Mouse (Mus musculus): ENCODE measurements around the gene Zfp385a. TPM values are rescaled to one million over a fixed set of nuclear protein-coding genes. Genes with fewer than 3 reads are reported as not detected.
A peak's percentile ranks its signal among the peaks of the same experiment; 100 is the strongest.

Gene Zfp385a
- polyA plus RNA-seq, 1 experiment from 2014 or later: 19.2 TPM

- DNase-seq (ENCODE audit: low spot score): no peak
- peaks cover 13% of the 10 kb centered on the region; the same call in 1 of the 2 replicates for H3K36me3 ChIP-seq (ENCODE audit: control insufficient read depth, insufficient read depth, low read length)
- no peak overlapping the region for H3K9ac ChIP-seq (ENCODE audit: low read length)
- 92% methylated on average over 4 of the region's 4 CpGs for WGBS
- no peak overlapping the region for H3K4me3 ChIP-seq (ENCODE audit: low read depth, low read length)
- peaks cover 59% of the 10 kb centered on the region for H3K4me1 ChIP-seq (ENCODE audit: control insufficient read depth, insufficient read depth, low read length)
- no peaks in the 10 kb centered on the region for H3K9me3 ChIP-seq (ENCODE audit: control insufficient read depth, low read length)
- H3K27me3 ChIP-seq (ENCODE audit: control insufficient read depth, insufficient read depth, low read length): no peaks in the 10 kb centered on the region
- ATAC-seq (ENCODE audit: insufficient number of reproducible peaks, low FRiP score, low TSS enrichment, low read depth): no peak
- no peak overlapping the region for H3K27ac ChIP-seq (replicated peaks; ENCODE audit: low read depth, low read length)
- H3K4me2 ChIP-seq (ENCODE audit: low read depth, severe bottlenecking): no peak overlapping the region
Observed at GRCm38 (mm10) chr15:103292673-103293345, 47.1 kb downstream of the Zfp385a start.

GRCm38 (mm10) chr15:103290843-103291242 is 49.0 kb downstream of the Zfp385a start:
- Histone ChIP-seq H3K27ac (replicated peaks; ENCODE audit: low read depth, low read length) (no peak overlapping the region), H3K9me3 (ENCODE audit: control insufficient read depth, low read length) (no peaks in the 10 kb centered on the region), H3K4me2 (ENCODE audit: low read depth, severe bottlenecking) (no peak overlapping the region), H3K27me3 (ENCODE audit: control insufficient read depth, insufficient read depth, low read length) (no peaks in the 10 kb centered on the region), H3K4me1 (ENCODE audit: control insufficient read depth, insufficient read depth, low read length) (peaks cover 40% of the 10 kb centered on the region), H3K9ac (ENCODE audit: low read length) (no peak overlapping the region), H3K36me3 (ENCODE audit: control insufficient read depth, insufficient read depth, low read length) (peaks cover 13% of the 10 kb centered on the region; the same call in 1 of the 2 replicates), H3K4me3 (ENCODE audit: low read depth, low read length) (no peak overlapping the region)
- DNase-seq (ENCODE audit: low spot score): no peak
- 74% methylated on average over 9 of the region's 9 CpGs for WGBS
- ATAC-seq (ENCODE audit: insufficient number of reproducible peaks, low FRiP score, low TSS enrichment, low read depth): no peak

- Histone ChIP-seq H3K27ac (replicated peaks; ENCODE audit: low read depth, low read length) (no peak overlapping the region), H3K27me3 (ENCODE audit: control insufficient read depth, insufficient read depth, low read length) (no peaks in the 10 kb centered on the region), H3K9me3 (ENCODE audit: control insufficient read depth, low read length) (no peaks in the 10 kb centered on the region), H3K4me1 (ENCODE audit: control insufficient read depth, insufficient read depth, low read length) (peaks cover 40% of the 10 kb centered on the region), H3K4me2 (ENCODE audit: low read depth, severe bottlenecking) (no peak overlapping the region), H3K36me3 (ENCODE audit: control insufficient read depth, insufficient read depth, low read length) (peaks cover 13% of the 10 kb centered on the region; the same call in 1 of the 2 replicates), H3K4me3 (ENCODE audit: low read depth, low read length) (no peak overlapping the region), H3K9ac (ENCODE audit: low read length) (no peak overlapping the region)
- ATAC-seq (ENCODE audit: insufficient number of reproducible peaks, low FRiP score, low TSS enrichment, low read depth) (no peak), DNase-seq (ENCODE audit: low spot score) (no peak)
- WGBS: 78% methylated on average over 6 of the region's 6 CpGs
Observed at GRCm38 (mm10) chr15:103290417-103290816, 49.5 kb downstream of the Zfp385a start.

GRCm38 (mm10) chr15:103289600-103289999 is 50.3 kb downstream of the Zfp385a start:
- 12% methylated on average over 5 of the region's 5 CpGs for WGBS
- no peak for DNase-seq (ENCODE audit: low spot score)
- ATAC-seq (ENCODE audit: insufficient number of reproducible peaks, low FRiP score, low TSS enrichment, low read depth): peak; percentile 52; the same call in 1 of the 2 replicates
- Histone ChIP-seq H3K4me1 (ENCODE audit: control insufficient read depth, insufficient read depth, low read length) (peaks cover 38% of the 10 kb centered on the region), H3K9me3 (ENCODE audit: control insufficient read depth, low read length) (no peaks in the 10 kb centered on the region), H3K4me3 (ENCODE audit: low read depth, low read length) (no peak overlapping the region), H3K27me3 (ENCODE audit: control insufficient read depth, insufficient read depth, low read length) (no peaks in the 10 kb centered on the region), H3K36me3 (ENCODE audit: control insufficient read depth, insufficient read depth, low read length) (peaks cover 13% of the 10 kb centered on the region; the same call in 1 of the 2 replicates), H3K27ac (replicated peaks; ENCODE audit: low read depth, low read length) (peak overlapping the region; percentile 73; the same call in 1 of the 2 replicates), H3K4me2 (ENCODE audit: low read depth, severe bottlenecking) (no peak overlapping the region), H3K9ac (ENCODE audit: low read length) (no peak overlapping the region)

GRCm38 (mm10) chr15:103285778-103286417 is 54.0 kb downstream of the Zfp385a start:
- WGBS: 76% methylated on average over 1 of the region's 1 CpGs
- H3K9me3 ChIP-seq (ENCODE audit: control insufficient read depth, low read length): no peaks in the 10 kb centered on the region
- DNase-seq (ENCODE audit: low spot score) (no peak), ATAC-seq (ENCODE audit: insufficient number of reproducible peaks, low FRiP score, low TSS enrichment, low read depth) (no peak)
- no peaks in the 10 kb centered on the region for H3K27me3 ChIP-seq (ENCODE audit: control insufficient read depth, insufficient read depth, low read length)
- peaks cover 32% of the 10 kb centered on the region for H3K4me1 ChIP-seq (ENCODE audit: control insufficient read depth, insufficient read depth, low read length)
- H3K27ac ChIP-seq (replicated peaks; ENCODE audit: low read depth, low read length): no peak overlapping the region
- no peak overlapping the region for H3K9ac ChIP-seq (ENCODE audit: low read length)
- H3K4me3 ChIP-seq (ENCODE audit: low read depth, low read length): no peak overlapping the region
- H3K4me2 ChIP-seq (ENCODE audit: low read depth, severe bottlenecking): no peak overlapping the region
- peaks cover 3% of the 10 kb centered on the region; the same call in 1 of the 2 replicates for H3K36me3 ChIP-seq (ENCODE audit: control insufficient read depth, insufficient read depth, low read length)

- WGBS: 35% methylated on average over 2 of the region's 2 CpGs
- H3K27ac ChIP-seq (replicated peaks; ENCODE audit: low read depth, low read length): no peak overlapping the region
Observed at GRCm38 (mm10) chr15:103284647-103285046, 55.2 kb downstream of the Zfp385a start.

GRCm38 (mm10) chr15:103284066-103284465 is 55.8 kb downstream of the Zfp385a start:
- Histone ChIP-seq H3K4me3 (ENCODE audit: low read depth, low read length) (no peak overlapping the region), H3K9me3 (ENCODE audit: control insufficient read depth, low read length) (no peaks in the 10 kb centered on the region), H3K9ac (ENCODE audit: low read length) (no peak overlapping the region), H3K27ac (replicated peaks; ENCODE audit: low read depth, low read length) (no peak overlapping the region), H3K4me1 (ENCODE audit: control insufficient read depth, insufficient read depth, low read length) (peaks cover 19% of the 10 kb centered on the region), H3K36me3 (ENCODE audit: control insufficient read depth, insufficient read depth, low read length) (no peaks in the 10 kb centered on the region; the same call in 1 of the 2 replicates), H3K27me3 (ENCODE audit: control insufficient read depth, insufficient read depth, low read length) (no peaks in the 10 kb centered on the region), H3K4me2 (ENCODE audit: low read depth, severe bottlenecking) (no peak overlapping the region)
- WGBS: 56% methylated on average over 3 of the region's 3 CpGs
- ATAC-seq (ENCODE audit: insufficient number of reproducible peaks, low FRiP score, low TSS enrichment, low read depth) (no peak), DNase-seq (ENCODE audit: low spot score) (peak; percentile 81)

More at GRCm38 (mm10) chr15:103284647-103285046, 55.2 kb downstream of the Zfp385a start:
- H3K36me3 ChIP-seq (ENCODE audit: control insufficient read depth, insufficient read depth, low read length): no peaks in the 10 kb centered on the region; the same call in 1 of the 2 replicates
- DNase-seq (ENCODE audit: low spot score) (no peak), ATAC-seq (ENCODE audit: insufficient number of reproducible peaks, low FRiP score, low TSS enrichment, low read depth) (no peak)
- no peaks in the 10 kb centered on the region for H3K27me3 ChIP-seq (ENCODE audit: control insufficient read depth, insufficient read depth, low read length)
- no peaks in the 10 kb centered on the region for H3K9me3 ChIP-seq (ENCODE audit: control insufficient read depth, low read length)
- H3K4me1 ChIP-seq (ENCODE audit: control insufficient read depth, insufficient read depth, low read length): peaks cover 25% of the 10 kb centered on the region
- no peak overlapping the region for H3K4me3 ChIP-seq (ENCODE audit: low read depth, low read length)
- H3K4me2 ChIP-seq (ENCODE audit: low read depth, severe bottlenecking): no peak overlapping the region
- H3K9ac ChIP-seq (ENCODE audit: low read length): no peak overlapping the region

GRCm38 (mm10) chr15:103281465-103282205 is 58.3 kb downstream of the Zfp385a start:
- H3K9ac ChIP-seq (ENCODE audit: low read length): no peak overlapping the region
- peaks cover 7% of the 10 kb centered on the region for H3K4me1 ChIP-seq (ENCODE audit: control insufficient read depth, insufficient read depth, low read length)
- no peaks in the 10 kb centered on the region for H3K36me3 ChIP-seq (ENCODE audit: control insufficient read depth, insufficient read depth, low read length)
- H3K27me3 ChIP-seq (ENCODE audit: control insufficient read depth, insufficient read depth, low read length): no peaks in the 10 kb centered on the region
- no peak overlapping the region for H3K4me2 ChIP-seq (ENCODE audit: low read depth, severe bottlenecking)
- ATAC-seq (ENCODE audit: insufficient number of reproducible peaks, low FRiP score, low TSS enrichment, low read depth): no peak
- WGBS: 94% methylated on average over 3 of the region's 3 CpGs
- H3K9me3 ChIP-seq (ENCODE audit: control insufficient read depth, low read length): no peaks in the 10 kb centered on the region
- no peak for DNase-seq (ENCODE audit: low spot score)
- no peak overlapping the region for H3K27ac ChIP-seq (replicated peaks; ENCODE audit: low read depth, low read length)
- H3K4me3 ChIP-seq (ENCODE audit: low read depth, low read length): no peak overlapping the region
